Mouse (Mus musculus): ENCODE results near the gene Hemk1.

DNA sequence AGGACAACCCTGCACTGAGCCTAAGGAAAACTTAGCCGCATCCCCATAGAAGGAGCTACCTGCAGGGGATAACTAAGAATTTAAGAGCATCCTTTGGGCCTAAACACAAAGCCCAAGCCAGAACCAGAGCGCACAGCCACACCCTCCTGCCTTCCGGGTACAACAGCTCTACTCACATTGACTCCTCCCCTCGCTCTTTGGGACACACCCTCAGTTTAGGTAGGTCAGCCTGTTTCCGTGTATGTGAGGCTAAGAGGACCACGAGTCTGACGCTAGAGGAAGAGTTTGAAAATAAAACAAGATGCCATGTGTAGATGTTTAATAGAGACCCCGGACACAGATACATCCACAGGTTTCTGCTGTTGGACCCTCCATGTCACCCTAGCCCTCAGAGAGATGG lies 49.4 kb downstream of the Hemk1 start:
- TF ChIP-seq CTCF (IDR thresholded peaks at IDR 0.05; ENCODE audit: extremely low read depth, insufficient read depth, low read length) (no peak), POLR2A (IDR thresholded peaks at IDR 0.05; ENCODE audit: extremely low read depth, insufficient read depth, low read length) (no peak)
